Mouse (Mus musculus) heart, adult 2 months (tissue): ENCODE measurements at regions not wholly inside any gene's neighbourhood (a gene's known extent, or its start where the extent isn't known, plus 50 kb on each side); places are given as distances from the start of the nearest gene placed in this dataset.

ENCODE experiments used
- CTCF ChIP-seq: fragments of 200-600 bp; IDR thresholded peaks from 2 replicates; pipeline ENCODE4 v1.8.1; 2022; ENCODE audit warnings: antibody characterized with exemption, mild to moderate bottlenecking, moderate library complexity
- POLR2A ChIP-seq: fragments of 200-500 bp; IDR thresholded peaks from 2 replicates; pipeline ENCODE4 v1.6.1; 2011; ENCODE audit warnings: mild to moderate bottlenecking, low read depth, low read length, control low read depth; ENCODE audit not compliant: insufficient read depth

DNA sequence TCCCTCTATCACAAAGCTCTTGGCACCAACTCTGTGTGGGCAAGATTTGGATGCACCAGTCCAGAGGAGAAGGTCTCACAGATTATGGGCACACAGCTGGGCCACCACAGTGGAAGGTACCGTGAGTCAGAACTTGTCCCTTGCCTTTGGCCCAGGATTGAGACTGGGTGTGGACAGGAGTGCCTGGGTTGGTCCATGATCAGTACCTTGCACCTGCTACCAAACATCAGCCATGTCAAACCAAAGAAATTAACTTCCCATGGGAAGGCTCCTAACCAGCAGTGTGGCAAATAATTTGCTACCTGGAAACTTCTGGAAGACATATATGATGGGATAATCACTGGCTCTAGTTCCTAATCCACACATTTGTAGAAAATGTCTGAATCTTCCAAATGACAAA lies 49.9 kb upstream of the Fcnb start:
- TF ChIP-seq CTCF (no peak), POLR2A (no peak)
